Comparison of ENCODE assay signal across 9 mouse cellular contexts in the genomic region with DNA sequence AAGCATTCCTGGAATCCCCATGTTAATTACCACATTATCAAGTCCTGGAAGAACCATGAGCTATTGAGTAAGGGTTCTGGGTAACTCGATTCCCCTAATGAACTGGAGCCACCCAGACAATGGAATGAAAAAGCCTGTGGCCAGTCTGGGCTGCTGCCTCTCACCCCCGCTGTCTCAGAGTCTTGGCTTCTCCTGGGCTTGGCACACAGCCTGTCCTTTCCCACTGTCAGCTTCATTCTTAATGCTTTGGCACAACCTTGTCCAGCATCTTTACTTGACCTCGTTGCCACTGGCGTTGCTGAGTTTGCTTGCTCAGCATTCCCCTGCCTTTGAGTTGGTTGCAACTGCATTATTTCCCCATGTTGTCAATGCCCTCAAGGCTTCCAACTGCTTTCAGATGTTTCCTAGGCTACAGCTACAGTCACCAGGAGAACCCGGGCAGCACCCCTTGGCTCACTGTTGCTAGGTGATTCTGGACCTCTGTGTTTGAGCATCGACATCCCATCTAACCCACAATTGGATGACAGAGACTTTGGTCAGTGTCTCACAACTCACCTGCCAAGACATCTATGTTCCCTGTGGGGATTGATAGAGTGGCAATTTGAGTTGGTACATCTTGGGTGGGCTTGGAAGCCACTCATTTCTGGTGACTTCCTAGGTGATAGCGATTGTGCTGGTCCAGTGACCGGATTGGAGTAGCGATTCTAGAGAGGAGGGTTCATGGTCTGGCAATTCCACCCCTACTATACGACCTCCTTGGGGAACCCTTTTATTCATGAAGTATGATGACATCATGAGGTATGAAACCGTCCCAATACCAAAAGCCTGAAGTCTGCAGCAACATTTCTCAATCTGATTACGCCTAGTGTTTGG.
A peak's percentile ranks its signal among the peaks of the same experiment; 100 is the strongest.
DNase-seq lines count a peak whose midpoint lies in the region; ATAC-seq and TF ChIP-seq lines count a peak whose summit lies in the region.
"Had no signal": no experiment of that assay in that cellular context is flagged by ENCODE, and none has a peak within 500 bp of the region (broad histone marks: within the 10 kb centered on the region; RNA-seq: fewer than 3 reads in every experiment).

No protein-coding gene starts in this region.

- H3K36me3 ChIP-seq in forebrain, embryonic 16.5 days (ENCODE audit: control insufficient read depth, insufficient read depth) = no peaks in the 10 kb centered on the region
- no peaks in the 10 kb centered on the region for H3K36me3 ChIP-seq in forebrain, embryonic 11.5 days (ENCODE audit: control insufficient read depth, insufficient read depth, low read length)
- no peaks in the 10 kb centered on the region for H3K36me3 ChIP-seq in hindbrain, embryonic 16.5 days (ENCODE audit: control insufficient read depth, insufficient read depth, low read length)
- no peaks in the 10 kb centered on the region for H3K36me3 ChIP-seq in intestine, postnatal 0 days (ENCODE audit: control insufficient read depth, insufficient read depth)

- no peak overlapping the region for H3K4me3 ChIP-seq in forebrain, embryonic 16.5 days (replicated peaks; ENCODE audit: low read length)
- H3K4me3 ChIP-seq in forebrain, embryonic 11.5 days (ENCODE audit: low read depth, low read length) = no peak overlapping the region
- no peak overlapping the region for H3K4me3 ChIP-seq in hindbrain, embryonic 16.5 days (ENCODE audit: low read length)
- H3K4me3 ChIP-seq in intestine, postnatal 0 days (ENCODE audit: low read depth, low read length) = no peak overlapping the region
- H3K4me3 ChIP-seq: megakaryocyte, embryonic 14.5 days had no signal

- no peaks in the 10 kb centered on the region for H3K27me3 ChIP-seq in forebrain, embryonic 16.5 days (replicated peaks; ENCODE audit: control insufficient read depth, insufficient read depth, low read length)
- H3K27me3 ChIP-seq in forebrain, embryonic 11.5 days (ENCODE audit: control insufficient read depth, insufficient read depth, low read length) = no peaks in the 10 kb centered on the region
- H3K27me3 ChIP-seq in hindbrain, embryonic 16.5 days (replicated peaks; ENCODE audit: control insufficient read depth, insufficient read depth, low read length) = no peaks in the 10 kb centered on the region
- no peaks in the 10 kb centered on the region for H3K27me3 ChIP-seq in intestine, postnatal 0 days (replicated peaks; ENCODE audit: control insufficient read depth, insufficient read depth, low read length)
- H3K27me3 ChIP-seq: megakaryocyte, embryonic 14.5 days had no signal

- H3K4me2 ChIP-seq in forebrain, embryonic 16.5 days (ENCODE audit: low read length) = no peak overlapping the region
- no peak overlapping the region for H3K4me2 ChIP-seq in forebrain, embryonic 11.5 days (ENCODE audit: low read depth, low read length, severe bottlenecking)
- no peak overlapping the region for H3K4me2 ChIP-seq in hindbrain, embryonic 16.5 days (ENCODE audit: low read length)
- H3K4me2 ChIP-seq in intestine, postnatal 0 days (replicated peaks; ENCODE audit: low read depth) = no peak overlapping the region

- DNase-seq in forebrain, embryonic 11.5 days (ENCODE audit: low spot score) = no peak
- peak; percentile 26 for DNase-seq in adipocyte (ENCODE audit: low spot score)
- peak; percentile 4 to 37 for DNase-seq in gastrocnemius, adult 8-10 months (ENCODE audit: low spot score in 2 of 2)
- no peak for DNase-seq in kidney, postnatal 14 days

- no peak for TF ChIP-seq CTCF in intestine, postnatal 0 days (IDR thresholded peaks at IDR 0.05; ENCODE audit: low read depth)

- 64% methylated on average over 12 of the region's 12 CpGs for WGBS in forebrain, embryonic 16.5 days
- 74% methylated on average over 12 of the region's 12 CpGs for WGBS in forebrain, embryonic 11.5 days
- 54% methylated on average over 12 of the region's 12 CpGs for WGBS in hindbrain, embryonic 16.5 days
- 85% methylated on average over 12 of the region's 12 CpGs for WGBS in intestine, postnatal 0 days

- no peak overlapping the region for H3K9ac ChIP-seq in forebrain, embryonic 16.5 days (replicated peaks; ENCODE audit: low read depth, low read length)
- no peak overlapping the region for H3K9ac ChIP-seq in forebrain, embryonic 11.5 days (ENCODE audit: low read length)
- no peak overlapping the region for H3K9ac ChIP-seq in hindbrain, embryonic 16.5 days (ENCODE audit: low read depth, low read length)
- H3K9ac ChIP-seq in intestine, postnatal 0 days (ENCODE audit: low read depth, low read length) = no peak overlapping the region

- peak; percentile 81 for ATAC-seq in forebrain, embryonic 16.5 days
- ATAC-seq in forebrain, embryonic 11.5 days (replicated peaks; ENCODE audit: low FRiP score) = no peak
- ATAC-seq in hindbrain, embryonic 16.5 days = peak; percentile 91
- ATAC-seq in intestine, postnatal 0 days = no peak
- ATAC-seq in activated CD4-positive, CD25-positive, alpha-beta regulatory T cell, adult 4 months = no peak

- H3K27ac ChIP-seq in forebrain, embryonic 16.5 days (ENCODE audit: low read length) = no peak overlapping the region
- H3K27ac ChIP-seq in forebrain, embryonic 11.5 days (ENCODE audit: low read depth, low read length) = no peak overlapping the region
- H3K27ac ChIP-seq in hindbrain, embryonic 16.5 days (ENCODE audit: low read depth, low read length) = 0 out of 2 replicates have a peak overlapping the region, but pooled peaks have one; percentile 29
- no peak overlapping the region for H3K27ac ChIP-seq in intestine, postnatal 0 days (ENCODE audit: low read depth, low read length)

- H3K9me3 ChIP-seq in forebrain, embryonic 16.5 days (ENCODE audit: control insufficient read depth, low read length) = no peaks in the 10 kb centered on the region
- no peaks in the 10 kb centered on the region for H3K9me3 ChIP-seq in forebrain, embryonic 11.5 days (ENCODE audit: control insufficient read depth, low read length)
- H3K9me3 ChIP-seq in hindbrain, embryonic 16.5 days (ENCODE audit: control insufficient read depth, low read length) = no peaks in the 10 kb centered on the region
- H3K9me3 ChIP-seq in intestine, postnatal 0 days (ENCODE audit: control insufficient read depth) = no peaks in the 10 kb centered on the region
- H3K9me3 ChIP-seq: megakaryocyte, embryonic 14.5 days had no signal

- H3K4me1 ChIP-seq in forebrain, embryonic 16.5 days (replicated peaks; ENCODE audit: control insufficient read depth, insufficient read depth, low read length) = no peaks in the 10 kb centered on the region; the same call in 1 of the 2 replicates
- H3K4me1 ChIP-seq in forebrain, embryonic 11.5 days (replicated peaks; ENCODE audit: control insufficient read depth, insufficient read depth, low read length) = no peaks in the 10 kb centered on the region
- peaks cover 7% of the 10 kb centered on the region for H3K4me1 ChIP-seq in hindbrain, embryonic 16.5 days (ENCODE audit: control insufficient read depth, insufficient read depth, low read depth, low read length)
- H3K4me1 ChIP-seq in intestine, postnatal 0 days (replicated peaks; ENCODE audit: control insufficient read depth, insufficient read depth, low read length) = no peaks in the 10 kb centered on the region

Comparison
In these comparisons a context has a peak if more than half of its experiments do, and no peak if none do; other contexts are left out.
1. ATAC-seq: peak in forebrain, embryonic 16.5 days (single experiment) and hindbrain, embryonic 16.5 days (single experiment); none in forebrain, embryonic 11.5 days (single experiment), intestine, postnatal 0 days (single experiment) and activated CD4-positive, CD25-positive, alpha-beta regulatory T cell, adult 4 months (single experiment).
2. DNase-seq: peak in adipocyte (single experiment) and gastrocnemius, adult 8-10 months (2 of 2); none in forebrain, embryonic 11.5 days (single experiment) and kidney, postnatal 14 days (single experiment).